Mouse (Mus musculus): Measurements from ENCODE around the gene Mrpl50. TPM values are rescaled to one million over a fixed set of nuclear protein-coding genes. Genes with fewer than 3 reads are reported as not detected.
"Not testable (repeated sequence)": the region's sequence is repeated elsewhere in the genome, so short reads cannot be mapped to it uniquely, and the experiment has no call there.

Mrpl50 gene
- total RNA-seq, 2 experiments from 2014 or later = 33.0 to 36.6 TPM

DNA sequence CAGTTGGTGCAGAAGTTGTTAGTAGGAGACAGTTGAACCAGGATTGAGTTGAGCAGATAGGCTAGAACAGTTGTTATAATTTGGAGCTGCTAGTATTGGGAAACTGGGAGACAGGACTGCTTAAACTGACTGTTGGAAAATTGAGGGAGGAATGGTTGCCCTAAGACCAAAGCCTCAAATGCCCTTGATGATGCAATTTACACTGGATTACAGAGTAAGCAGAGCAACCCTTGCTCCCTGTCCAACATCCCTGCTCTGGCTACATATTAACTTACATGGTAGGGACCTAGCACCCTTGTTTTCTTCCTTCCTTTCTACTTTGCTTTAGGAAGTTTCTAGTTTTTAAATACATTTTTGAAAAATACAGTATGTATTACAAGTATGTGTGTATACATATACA, 35.5 kb downstream of the Mrpl50 start:
- Histone ChIP-seq H3K4me3 (no peak overlapping the region), H3K27ac (no peak overlapping the region)
- TF ChIP-seq CTCF (IDR thresholded peaks at IDR 0.05) = no peak
- intact Hi-C loops (cut with DNase I) = no loop called here
- no peak for DNase-seq

DNA sequence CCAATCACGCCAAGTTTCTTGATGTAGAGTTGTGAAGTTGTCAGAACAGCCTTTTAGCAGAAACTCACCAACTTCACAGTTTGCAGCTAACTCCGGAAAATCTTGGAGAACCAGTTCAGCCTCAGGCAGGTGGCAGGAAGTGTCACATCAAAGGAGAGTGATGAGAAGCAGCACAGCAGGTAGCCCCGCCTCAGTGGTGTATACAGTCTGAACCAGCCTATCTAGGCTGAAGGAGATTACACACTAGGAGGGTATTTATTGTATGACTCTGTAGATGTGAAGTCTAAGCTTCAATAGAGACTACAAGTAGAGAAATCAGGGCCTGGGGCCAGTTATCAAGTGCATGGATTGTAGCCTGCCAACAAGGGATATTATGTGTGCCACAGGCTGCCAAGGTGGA, 40.0 kb downstream of the Mrpl50 start:
- TF ChIP-seq CTCF (IDR thresholded peaks at IDR 0.05) = no peak
- no peak for DNase-seq
- Histone ChIP-seq H3K27ac (no peak overlapping the region), H3K4me3 (no peak overlapping the region)
- intact Hi-C loops (cut with DNase I) = no loop called here

DNA sequence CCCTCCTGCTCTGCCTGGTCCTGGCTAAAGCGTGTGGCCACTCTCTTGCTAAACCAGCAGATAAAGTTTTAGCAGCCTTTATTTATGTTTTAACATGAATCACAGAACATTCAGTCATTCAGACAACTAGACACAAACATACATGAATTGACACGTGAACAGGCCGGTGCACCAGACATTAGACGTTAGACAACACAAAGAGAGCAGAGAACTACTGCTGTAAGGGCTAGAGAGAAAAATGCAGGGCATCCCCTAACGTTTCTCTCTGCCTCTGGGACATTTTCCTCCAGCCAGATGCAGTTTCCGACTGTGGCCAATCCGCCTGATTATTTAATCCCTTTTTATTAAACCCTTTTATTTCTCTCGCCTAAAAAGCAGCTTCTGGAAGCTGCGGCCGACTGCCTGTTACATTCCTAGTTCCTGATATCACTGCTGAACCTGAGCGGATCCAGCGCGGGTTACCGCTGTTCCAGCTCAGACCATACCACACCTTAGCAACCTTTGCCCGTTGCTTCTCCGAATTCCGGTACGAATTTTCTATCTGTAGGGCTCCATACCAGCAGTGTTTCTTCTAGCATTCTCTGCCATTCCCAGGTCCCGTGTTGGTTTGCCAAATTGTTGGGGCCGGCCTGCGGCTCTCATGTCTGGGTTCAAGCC, 40.7 kb downstream of the Mrpl50 start:
- TF ChIP-seq CTCF (IDR thresholded peaks at IDR 0.05) = no peak
- no peak overlapping the region for H3K4me3 ChIP-seq
- DNase-seq = no peak
- no peak overlapping the region for H3K27ac ChIP-seq
- intact Hi-C loops (cut with DNase I) = no loop called here

DNA sequence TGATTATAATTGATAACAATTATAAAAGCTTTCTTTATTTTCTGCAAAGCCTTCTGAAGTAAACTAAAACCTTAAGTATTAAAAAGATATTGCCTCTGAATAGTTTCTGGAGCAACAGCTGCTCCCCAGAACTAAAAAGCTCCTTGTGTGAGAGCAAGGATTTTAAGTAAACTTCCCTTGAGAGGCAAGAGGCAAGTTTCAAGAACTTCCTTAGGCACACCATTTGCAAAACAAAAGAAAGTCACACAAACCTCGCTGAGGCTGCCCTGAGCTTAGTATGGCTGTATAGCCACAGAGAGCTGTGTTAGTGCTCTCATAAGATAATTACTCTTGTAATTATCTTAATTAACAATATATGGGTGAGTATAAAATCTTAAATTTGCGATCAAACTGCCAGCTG, 41.9 kb downstream of the Mrpl50 start:
- DNase-seq; H3K27ac ChIP-seq; H3K4me3 ChIP-seq; intact Hi-C loops (cut with DNase I): not testable (repeated sequence)

DNA sequence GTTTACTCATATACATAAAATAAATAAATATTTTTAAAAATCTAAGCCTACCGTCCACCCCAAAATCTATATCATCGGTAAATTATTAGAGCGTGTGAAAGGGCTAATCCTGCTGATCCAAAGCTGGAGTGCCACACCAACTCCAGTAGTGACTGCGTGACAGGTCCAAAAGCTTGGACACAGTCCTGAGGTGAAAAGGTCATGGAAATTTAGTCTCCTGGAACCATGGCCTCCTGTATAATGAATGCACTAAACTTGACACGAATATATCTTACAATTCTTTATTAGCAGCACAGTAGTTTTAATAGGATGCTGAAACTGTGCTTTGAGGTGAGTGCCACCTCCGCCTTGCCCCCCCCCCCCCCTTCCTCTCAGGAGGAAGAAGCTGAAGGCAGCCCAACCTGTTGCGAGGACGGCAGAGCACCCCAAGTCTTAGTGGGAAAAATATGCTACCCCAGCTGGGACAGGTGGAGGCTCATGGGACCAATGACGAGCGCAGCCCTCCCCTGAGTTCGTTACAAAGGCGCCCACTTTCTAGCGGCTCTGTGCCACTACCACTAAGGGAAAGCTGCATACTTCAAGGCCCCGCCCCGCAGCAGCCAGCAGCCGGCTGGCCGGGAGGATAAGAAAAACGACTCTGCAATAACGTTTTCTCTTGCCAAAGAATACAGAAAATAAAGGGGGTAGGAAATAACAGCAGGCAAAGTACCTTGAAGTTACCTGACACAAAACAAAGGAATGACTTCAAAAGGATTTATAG, 42.6 kb downstream of the Mrpl50 start:
- Histone ChIP-seq H3K27ac (no peak overlapping the region), H3K4me3 (peak overlapping the region; percentile 50)
- intact Hi-C loops (cut with DNase I) = no loop called here
- TF ChIP-seq CTCF (IDR thresholded peaks at IDR 0.05) = no peak
- DNase-seq = no peak

DNA sequence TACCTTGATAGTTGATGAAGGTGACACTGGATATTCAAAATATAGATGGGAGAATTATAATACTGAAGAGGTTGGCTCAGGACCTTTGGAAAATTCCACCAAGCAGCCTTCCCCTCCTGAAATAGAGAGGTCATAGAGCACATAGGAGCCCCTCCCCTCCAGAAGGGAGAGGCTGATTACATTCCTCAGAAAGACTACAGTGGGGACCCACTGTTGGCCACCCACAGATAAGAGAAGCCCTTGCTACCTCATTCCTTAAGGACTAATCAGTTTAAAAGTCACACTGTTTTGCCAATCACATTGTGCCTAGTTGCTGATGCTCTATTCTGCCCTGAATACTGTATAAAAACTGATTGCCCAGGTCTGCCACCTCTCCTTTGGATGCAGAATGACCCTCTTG, 46.3 kb downstream of the Mrpl50 start:
- intact Hi-C loops (cut with DNase I) = no loop called here
- TF ChIP-seq CTCF (IDR thresholded peaks at IDR 0.05) = no peak
- H3K27ac ChIP-seq = no peak overlapping the region
- no peak for DNase-seq
- H3K4me3 ChIP-seq = no peak overlapping the region

DNA sequence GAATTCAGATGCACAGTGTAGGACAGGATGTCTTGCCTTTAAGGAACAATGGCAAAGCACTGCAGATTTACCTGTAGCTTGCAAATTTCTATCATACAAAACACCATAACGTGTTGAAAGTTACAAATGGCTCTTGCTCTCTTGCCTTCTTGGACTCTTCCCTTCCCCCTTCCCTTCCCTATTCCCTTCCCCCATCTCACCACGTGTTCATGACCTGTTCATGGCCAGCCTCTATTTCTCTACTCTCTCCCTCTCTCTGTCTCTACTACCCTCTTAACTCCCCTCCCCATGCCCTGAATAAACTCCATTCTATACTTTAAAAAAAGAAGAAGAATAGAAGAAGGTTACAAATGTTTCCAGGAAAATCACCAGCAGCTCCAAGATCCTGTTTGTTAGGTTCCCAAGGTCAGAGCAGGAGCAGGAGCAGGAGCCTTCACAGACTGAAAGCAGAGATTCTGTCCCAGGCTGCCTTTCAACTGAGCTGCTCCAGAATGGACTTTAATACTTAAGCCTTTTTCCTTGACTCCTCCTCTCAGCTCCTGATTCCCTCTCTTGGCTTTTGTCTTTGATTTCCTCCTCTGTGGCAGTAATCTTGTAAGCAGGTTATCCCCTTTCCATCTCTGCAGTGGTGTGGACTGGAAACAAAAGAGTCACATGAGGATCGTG, 47.3 kb downstream of the Mrpl50 start, which contains the start of gene Acnat1:
Acnat1 (minus strand) TSS at position 478 of the 666 bp plus-strand sequence.
- intact Hi-C loops (cut with DNase I) = no loop called here
- no peak for DNase-seq
- H3K27ac ChIP-seq = no peak within 1 kb of the TSS
- TF ChIP-seq CTCF (IDR thresholded peaks at IDR 0.05) = no peak
- no peak within 1 kb of the TSS for H3K4me3 ChIP-seq

DNA sequence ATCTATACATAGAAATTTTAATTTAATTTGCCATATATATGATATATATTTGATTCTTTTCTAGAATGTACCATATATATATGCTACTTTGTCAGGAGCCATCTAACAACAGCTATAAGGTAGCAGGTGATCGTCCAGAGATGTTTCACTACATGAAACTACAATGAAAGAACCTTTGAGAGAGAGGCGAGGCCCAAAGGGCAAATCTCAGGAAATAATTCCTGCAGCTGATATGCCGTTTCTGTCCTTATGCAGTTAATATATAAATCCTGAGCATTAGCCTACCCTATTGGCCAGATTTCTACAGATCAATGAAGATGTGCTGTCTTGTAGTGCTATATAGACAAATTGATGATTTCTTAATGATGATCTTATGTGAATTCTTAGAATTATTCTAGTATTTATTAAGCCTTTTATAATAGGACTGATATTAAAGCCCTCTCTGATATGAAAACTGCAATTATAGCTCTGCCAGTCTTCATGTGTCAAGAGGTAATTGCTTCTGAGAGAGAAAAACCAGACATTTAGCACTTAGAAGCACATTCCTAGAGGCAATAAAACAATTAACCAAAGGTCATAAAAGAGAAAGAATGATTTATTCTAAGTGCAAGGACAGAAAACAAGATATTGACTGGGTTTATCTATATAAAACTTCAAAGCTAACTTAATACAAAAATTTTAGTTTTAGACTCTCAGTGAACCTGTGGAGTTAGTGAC, 51.3 kb downstream of the Mrpl50 start:
- Histone ChIP-seq H3K27ac (no peak overlapping the region), H3K4me3 (no peak overlapping the region)
- DNase-seq = no peak
- no peak for TF ChIP-seq CTCF (IDR thresholded peaks at IDR 0.05)
- intact Hi-C loops (cut with DNase I) = no loop called here

DNA sequence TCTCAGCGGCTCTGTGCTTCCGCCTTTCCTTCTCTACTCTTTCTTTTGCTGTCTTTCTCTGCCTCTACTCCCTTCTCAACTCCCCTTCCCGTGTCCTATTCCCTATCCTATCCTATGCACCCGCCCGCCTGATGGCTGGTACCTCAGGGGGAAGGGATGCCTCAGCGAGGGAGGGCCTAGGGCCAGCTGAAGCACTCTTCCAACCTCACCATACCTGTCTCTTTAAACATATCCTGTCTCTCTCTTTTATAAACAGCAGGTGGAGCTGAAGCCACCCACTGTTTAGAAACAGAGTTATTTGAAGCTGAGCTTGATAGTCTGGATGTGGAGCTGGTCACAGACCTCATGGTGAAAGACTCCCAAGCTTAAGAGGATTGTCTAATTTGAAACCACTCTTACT, 53.5 kb downstream of the Mrpl50 start:
- H3K4me3 ChIP-seq = no peak overlapping the region
- no peak for DNase-seq
- no peak for TF ChIP-seq CTCF (IDR thresholded peaks at IDR 0.05)
- intact Hi-C loops (cut with DNase I) = no loop called here
- H3K27ac ChIP-seq = no peak overlapping the region

Other genes with a start within 250 kb of the Mrpl50 start
- gene Acnat2, start 112.9 kb downstream of the Mrpl50 start, total RNA-seq (2021) = not detected
- gene Acnat1, start 47.2 kb downstream of the Mrpl50 start, total RNA-seq (2021) = not detected
- under 1 TPM in 1 of 2 experiments, not detected in 1; 0.39 TPM for gene Baat, start 14.5 kb downstream of the Mrpl50 start, total RNA-seq (2021)
- gene Zfp189, start 83 bp upstream of the Mrpl50 start, total RNA-seq (2021) = 1 to 10 TPM; 4.2 to 4.4 TPM
- gene Aldob, start 28.5 kb upstream of the Mrpl50 start, total RNA-seq (2021) = not detected
- gene Tmem246, start 76.8 kb upstream of the Mrpl50 start, total RNA-seq (2021) = 10 to 100 TPM; 32.1 to 34.0 TPM
- 10 to 100 TPM; 32.3 to 32.6 TPM for gene Rnf20, start 110.9 kb upstream of the Mrpl50 start, total RNA-seq (2021)
- not detected for gene Ppp3r2, start 160.9 kb upstream of the Mrpl50 start, total RNA-seq (2021)